Mouse (Mus musculus): ENCODE data around the gene Bhlhe40.

DNA sequence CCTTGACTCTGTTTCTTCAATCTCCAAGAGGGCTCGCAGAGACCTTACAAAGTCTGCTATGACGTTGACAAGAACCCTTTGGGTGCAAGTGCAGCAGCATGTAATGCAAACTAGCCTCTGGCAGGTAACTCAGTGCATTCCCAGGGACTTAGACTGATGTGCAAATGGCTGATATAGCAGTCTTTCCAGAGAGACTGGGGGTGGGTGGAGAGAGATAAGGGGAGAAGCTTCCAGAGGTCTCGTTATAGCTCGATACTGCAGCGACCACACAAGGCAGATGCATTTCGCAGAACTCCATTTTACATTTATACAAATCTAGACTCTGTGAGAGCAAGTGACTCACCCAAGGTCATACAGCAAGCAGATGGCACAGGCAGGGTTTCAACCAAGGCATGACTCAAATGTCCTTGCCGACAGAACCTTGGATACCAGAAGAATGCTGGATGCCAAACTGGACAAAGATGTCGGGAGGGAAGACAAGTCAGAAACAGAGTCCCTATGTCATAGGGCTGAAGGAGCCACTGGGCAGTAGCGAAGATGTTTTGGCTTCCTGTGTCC is 16.4 kb downstream of the Bhlhe40 start:
- TF ChIP-seq CTCF (IDR thresholded peaks at IDR 0.05; ENCODE audit: borderline replicate concordance, control insufficient read depth, extremely low read depth, insufficient read depth, low read length, poor library complexity) (no peak), POLR2A (IDR thresholded peaks at IDR 0.05; ENCODE audit: control insufficient read depth, extremely low read depth, insufficient read depth, low read length, poor library complexity) (no peak)
